Mouse (Mus musculus): ENCODE results near the gene Bmp8a. TPM values are rescaled to one million over a fixed set of nuclear protein-coding genes. Genes with fewer than 3 reads are reported as not detected.

Bmp8a gene
- 1.2 and 1.4 TPM in 2 replicates for polyA plus RNA-seq (2015; fragmentation: Nextera tagmentation; extraction: Ambion mirVana)

GRCm38 (mm10) chr4:123342642-123343470 is at the start of gene Bmp8a:
Bmp8a (minus strand) TSS chr4:123343252.

GRCm38 (mm10) chr4:123323534-123323933 is 19.5 kb downstream of the Bmp8a start, which contains the start of gene Oxct2a:
Oxct2a (minus strand) TSS chr4:123323634.

Other genes starting within 250 kb of the Bmp8a start
- 0.94 and 1.5 TPM in 2 replicates for gene Bmp8b, start 238.1 kb downstream of the Bmp8a start, polyA plus RNA-seq (2015; fragmentation: Nextera tagmentation; extraction: Ambion mirVana)
- gene Oxct2b, start 227.0 kb downstream of the Bmp8a start, polyA plus RNA-seq (2015; fragmentation: Nextera tagmentation; extraction: Ambion mirVana), result 0.13 TPM in 1 of 2 replicates, not detected in the other
- 51.4 and 54.7 TPM in 2 replicates for gene Ppie, start 203.3 kb downstream of the Bmp8a start, polyA plus RNA-seq (2015; fragmentation: Nextera tagmentation; extraction: Ambion mirVana)
- 0.11 and 0.13 TPM in 2 replicates for gene Hpcal4, start 160.0 kb downstream of the Bmp8a start, polyA plus RNA-seq (2015; fragmentation: Nextera tagmentation; extraction: Ambion mirVana)
- gene Nt5c1a, start 141.7 kb downstream of the Bmp8a start, polyA plus RNA-seq (2015; fragmentation: Nextera tagmentation; extraction: Ambion mirVana), result not detected in 2 replicates
- gene Heyl, start 109.7 kb downstream of the Bmp8a start, polyA plus RNA-seq (2015; fragmentation: Nextera tagmentation; extraction: Ambion mirVana), result 5.6 and 6.0 TPM in 2 replicates
- 18.0 and 22.8 TPM in 2 replicates for gene Pabpc4, start 80.9 kb downstream of the Bmp8a start, polyA plus RNA-seq (2015; fragmentation: Nextera tagmentation; extraction: Ambion mirVana)
- not detected in 2 replicates for gene Oxct2a, start 19.6 kb downstream of the Bmp8a start, polyA plus RNA-seq (2015; fragmentation: Nextera tagmentation; extraction: Ambion mirVana)

All from urinary bladder, postnatal 0 days (tissue).